Comparison of ENCODE assay signal across 9 mouse cellular contexts in genomic region chr14:8317194-8318097, GRCm38 (mm10). TPM values are rescaled to one million over a fixed set of nuclear protein-coding genes. Genes with fewer than 3 reads are reported as not detected.
DNase-seq lines count a peak whose midpoint lies in the region; ATAC-seq and TF ChIP-seq lines count a peak whose summit lies in the region.
"Had no signal": no experiment of that assay in that cellular context is flagged by ENCODE, and none has a peak within 500 bp of the region (broad histone marks: within the 10 kb centered on the region; RNA-seq: fewer than 3 reads in every experiment).

Gene Fam107a, minus strand, starts transcription at chr14:8318023.

- DNase-seq in frontal cortex, adult 2 months (ENCODE audit: extremely low spot score in 1 of 2, low spot score in 1 of 2), result no peak
- DNase-seq in frontal cortex, postnatal 25 days (ENCODE audit: low spot score in 2 of 2), result no peak
- no peak for DNase-seq in ES-E14 (ENCODE audit: low read depth, low spot score)
- no peak for DNase-seq in hindbrain, embryonic 11.5 days (ENCODE audit: low spot score)
- DNase-seq in stomach, postnatal 0 days (ENCODE audit: low spot score), result no peak
- no peak for DNase-seq in adrenal gland, postnatal 36 days
- DNase-seq in thymus, postnatal 0 days (ENCODE audit: low spot score), result no peak

- H3K27me3 ChIP-seq in hindbrain, embryonic 11.5 days (ENCODE audit: control insufficient read depth, insufficient read depth, low read length), result peaks cover 34% of the 10 kb centered on the region
- peaks cover 39% of the 10 kb centered on the region for H3K27me3 ChIP-seq in limb, embryonic 15.5 days
- H3K27me3 ChIP-seq in stomach, postnatal 0 days (ENCODE audit: control insufficient read depth, insufficient read depth, low read length), result peaks cover 4% of the 10 kb centered on the region; the same call in 1 of the 2 replicates

- in situ Hi-C loops in ES-E14 (cut with MboI; ENCODE audit: low sequenced_read_pairs in 2 of 2, unreplicated experiment in 2 of 2), result loop anchor here in 1 of 2 experiments (10.0 kb wide), 1 partner anchor 223 kb away; the partner anchor contains the start of gene Pxk

- no peaks in the 10 kb centered on the region for H3K36me3 ChIP-seq in ES-E14 (ENCODE audit: control insufficient read depth, insufficient read depth, low read length, poor library complexity, severe bottlenecking)
- H3K36me3 ChIP-seq in hindbrain, embryonic 11.5 days (ENCODE audit: control insufficient read depth, insufficient read depth, low read length), result no peaks in the 10 kb centered on the region
- H3K36me3 ChIP-seq in limb, embryonic 15.5 days, result no peaks in the 10 kb centered on the region
- H3K36me3 ChIP-seq in stomach, postnatal 0 days (ENCODE audit: control insufficient read depth, insufficient read depth, low read length), result no peaks in the 10 kb centered on the region

- no peak within 1 kb of the TSS for H3K9ac ChIP-seq in ES-E14 (ENCODE audit: insufficient read depth, low read depth, low read length, poor library complexity, severe bottlenecking)
- H3K9ac ChIP-seq in hindbrain, embryonic 11.5 days (ENCODE audit: low read depth, low read length), result peak within 1 kb of the TSS; percentile 23; the same call in 1 of the 2 replicates
- H3K9ac ChIP-seq in limb, embryonic 15.5 days, result no peak within 1 kb of the TSS
- H3K9ac ChIP-seq in stomach, postnatal 0 days (ENCODE audit: low read length), result no peak within 1 kb of the TSS

- peaks cover 0 to 8% of the 10 kb centered on the region in 2 experiments for H3K4me1 ChIP-seq in ES-E14 (ENCODE audit: control insufficient read depth in 2 of 2, insufficient read depth in 2 of 2, low read length in 2 of 2, poor library complexity in 1 of 2)
- H3K4me1 ChIP-seq in hindbrain, embryonic 11.5 days (replicated peaks; ENCODE audit: control insufficient read depth, insufficient read depth, low read length), result 0 out of 2 replicates have a peak, but pooled peaks cover 6% of the 10 kb centered on the region
- H3K4me1 ChIP-seq in limb, embryonic 15.5 days, result peaks cover 18% of the 10 kb centered on the region
- no peaks in the 10 kb centered on the region for H3K4me1 ChIP-seq in stomach, postnatal 0 days (replicated peaks; ENCODE audit: control insufficient read depth, insufficient read depth)

- no peak for TF ChIP-seq CTCF in stomach, postnatal 0 days (IDR thresholded peaks at IDR 0.05; ENCODE audit: low read depth)

- no peak for TF ChIP-seq EP300 in stomach, postnatal 0 days (optimal IDR thresholded peaks at IDR 0.05)

- peak; percentile 58; the same call in 1 of the 2 replicates for ATAC-seq in hindbrain, embryonic 11.5 days (ENCODE audit: low FRiP score)
- no peak for ATAC-seq in limb, embryonic 15.5 days (ENCODE audit: insufficient number of reproducible peaks, low FRiP score, low TSS enrichment, low read depth)
- ATAC-seq in stomach, postnatal 0 days (ENCODE audit: low FRiP score, low TSS enrichment), result peak; percentile 60; the same call in 1 of the 2 replicates

- no peaks in the 10 kb centered on the region for H3K9me3 ChIP-seq in ES-E14 (ENCODE audit: control insufficient read depth, insufficient read depth, low read depth, low read length)
- no peaks in the 10 kb centered on the region for H3K9me3 ChIP-seq in hindbrain, embryonic 11.5 days (ENCODE audit: control insufficient read depth, low read length)
- H3K9me3 ChIP-seq in limb, embryonic 15.5 days, result no peaks in the 10 kb centered on the region
- H3K9me3 ChIP-seq in stomach, postnatal 0 days (ENCODE audit: control insufficient read depth, low read length), result no peaks in the 10 kb centered on the region

- H3K4me2 ChIP-seq in hindbrain, embryonic 11.5 days (replicated peaks; ENCODE audit: low read depth, low read length), result peak within 1 kb of the TSS; percentile 31
- peak within 1 kb of the TSS; percentile 47 for H3K4me2 ChIP-seq in limb, embryonic 15.5 days
- H3K4me2 ChIP-seq in stomach, postnatal 0 days (replicated peaks; ENCODE audit: low read depth), result peak within 1 kb of the TSS; percentile 33

- no peak within 1 kb of the TSS for H3K27ac ChIP-seq in ES-E14 (ENCODE audit: insufficient read depth, low read depth, low read length, poor library complexity, severe bottlenecking)
- H3K27ac ChIP-seq in hindbrain, embryonic 11.5 days (ENCODE audit: low read depth, low read length), result no peak within 1 kb of the TSS
- no peak within 1 kb of the TSS for H3K27ac ChIP-seq in limb, embryonic 15.5 days
- H3K27ac ChIP-seq in stomach, postnatal 0 days (replicated peaks), result no peak within 1 kb of the TSS

- peak within 1 kb of the TSS; percentile 34 to 61; a peak in 3 of 4 replicates for H3K4me3 ChIP-seq in ES-E14 (ENCODE audit: insufficient read depth in 1 of 2, low read depth in 1 of 2, low read length in 2 of 2, poor library complexity in 1 of 2, severe bottlenecking in 1 of 2)
- H3K4me3 ChIP-seq in hindbrain, embryonic 11.5 days (ENCODE audit: low read depth, low read length), result peak within 1 kb of the TSS; percentile 24
- H3K4me3 ChIP-seq in limb, embryonic 15.5 days, result peak within 1 kb of the TSS; percentile 23
- peak within 1 kb of the TSS; percentile 8; the same call in 1 of the 2 replicates for H3K4me3 ChIP-seq in stomach, postnatal 0 days (ENCODE audit: low read depth, low read length)
- H3K4me3 ChIP-seq: erythroblast, embryonic 14.5 days had no signal

- WGBS in hindbrain, embryonic 11.5 days, result 13% methylated on average over 41 of the region's 41 CpGs
- WGBS in limb, embryonic 15.5 days, result 11% methylated on average over 41 of the region's 41 CpGs
- whole genome bisulfite sequencing in stomach, postnatal 0 days, result 9% methylated on average over 41 of the region's 41 CpGs

TF ChIP-seq in ES-E14, 5 proteins besides CTCF, POLR2A, EP300 and RAD21:
- TF ChIP-seq ZNF384 (IDR thresholded peaks at IDR 0.05; ENCODE audit: low read depth, low read length) (no peak), HCFC1 (IDR thresholded peaks at IDR 0.05; ENCODE audit: borderline replicate concordance, insufficient read depth, low read length) (no peak), CHD2 (IDR thresholded peaks at IDR 0.05; ENCODE audit: low read depth, low read length) (no peak), MAFK (IDR thresholded peaks at IDR 0.05; ENCODE audit: insufficient read depth, low read depth, low read length) (no peak), ZC3H11A (IDR thresholded peaks at IDR 0.05; ENCODE audit: borderline replicate concordance, low read depth, low read length) (no peak)

RNA-seq across cellular contexts. Expression of gene Fam107a, which starts in this region (rescaled TPM):
- 323 and 391 TPM in 2 replicates for polyA plus RNA-seq in frontal cortex, adult 2 months (2012; rRNA removed)
- 0.11 and 0.27 TPM in 2 replicates for total RNA-seq in ES-E14 (2012; rRNA removed)
- polyA plus RNA-seq in hindbrain, embryonic 11.5 days (2014; fragmentation: Nextera tagmentation; extraction: Ambion mirVana), result 0.27 and 0.46 TPM in 2 replicates
- 0.51 TPM in 2 replicates for polyA plus RNA-seq in limb, embryonic 15.5 days (2015; fragmentation: Nextera tagmentation; extraction: Ambion mirVana)
- 0.31 and 0.36 TPM in 2 replicates for polyA plus RNA-seq in stomach, postnatal 0 days (2015; fragmentation: Nextera tagmentation; extraction: Ambion mirVana)
- total RNA-seq in adrenal gland, postnatal 36 days (2021), result 1 to 10 TPM; 2.1 to 6.1 TPM
- polyA plus RNA-seq in thymus, postnatal 0 days (2015; fragmentation: Nextera tagmentation; extraction: Ambion mirVana), result 0.16 and 0.17 TPM in 2 replicates
- polyA plus RNA-seq: erythroblast, embryonic 14.5 days had no signal

Comparison
In these comparisons a context has a peak if more than half of its experiments do, and no peak if none do; other contexts are left out.
1. RNA of gene Fam107a (polyA plus RNA-seq): 323 to 391 TPM in frontal cortex, adult 2 months; 0.51 TPM in limb, embryonic 15.5 days, 0.27 to 0.46 TPM in hindbrain, embryonic 11.5 days, 0.31 to 0.36 TPM in stomach, postnatal 0 days and 0.16 to 0.17 TPM in thymus, postnatal 0 days; every median in the first group is over 100 times any median in the second.
2. Peak in ATAC-seq, H3K4me3 ChIP-seq, H3K9ac ChIP-seq and H3K4me2 ChIP-seq in hindbrain, embryonic 11.5 days; RNA of the gene not detected or under 1 TPM.
3. Peak in ATAC-seq, H3K4me3 ChIP-seq and H3K4me2 ChIP-seq in stomach, postnatal 0 days; RNA of the gene not detected or under 1 TPM.
4. Peak in every context shown above with its lines, with median percentiles within 50 percentile points of each other: H3K4me3 ChIP-seq and H3K4me2 ChIP-seq.